Mouse (Mus musculus): ENCODE data around the gene Wdr47. TPM values are rescaled to one million over a fixed set of nuclear protein-coding genes. Genes with fewer than 3 reads are reported as not detected.
A peak's percentile ranks its signal among the peaks of the same experiment; 100 is the strongest.
"Not testable (repeated sequence)": the region's sequence is repeated elsewhere in the genome, so short reads cannot be mapped to it uniquely, and the experiment has no call there.

The Wdr47 gene
- polyA plus RNA-seq, 1 experiment from 2014 or later: 105 TPM

GRCm38 (mm10) chr3:108591530-108592522, 747 bp downstream of the Wdr47 start:
- Histone ChIP-seq H3K27ac (peak overlapping the region; percentile 95), H3K27me3 (ENCODE audit: control insufficient read depth, insufficient read depth, low read length) (no peaks in the 10 kb centered on the region), H3K4me3 (replicated peaks; ENCODE audit: low read length) (peak overlapping the region; percentile 87), H3K9me3 (ENCODE audit: control insufficient read depth, low read length) (no peaks in the 10 kb centered on the region), H3K4me2 (replicated peaks) (peak overlapping the region; percentile 76), H3K9ac (peak overlapping the region; percentile 92), H3K4me1 (replicated peaks; ENCODE audit: control insufficient read depth, insufficient read depth, low read length) (peaks cover 17% of the 10 kb centered on the region), H3K36me3 (replicated peaks; ENCODE audit: control insufficient read depth, insufficient read depth) (no peaks in the 10 kb centered on the region)
- peak; percentile 37 for DNase-seq (ENCODE audit: low spot score)
- peak; percentile 84 for ATAC-seq (ENCODE audit: low FRiP score)
- WGBS: under 1% methylated on average over 61 of the region's 61 CpGs

DNA sequence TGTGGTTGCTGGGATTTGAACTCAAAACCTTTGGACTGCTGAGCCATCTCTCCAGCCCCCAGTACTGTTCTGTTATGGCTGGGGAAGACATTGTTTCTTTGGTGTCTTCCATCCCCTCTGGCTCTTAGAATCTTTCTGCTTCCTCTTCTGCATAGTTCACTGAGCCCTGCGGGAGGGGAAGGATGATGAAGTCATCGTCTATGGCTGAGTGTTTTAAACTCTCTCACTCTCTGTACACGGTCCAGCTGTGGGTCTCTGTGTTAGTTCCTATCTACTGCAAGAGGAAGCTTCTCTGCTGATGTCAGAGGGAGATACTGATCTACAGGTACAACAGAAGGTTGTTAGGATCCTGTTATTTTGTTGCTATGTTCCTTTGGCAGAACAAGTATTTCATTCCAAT, 17.8 kb downstream of the Wdr47 start:
- Histone ChIP-seq H3K9me3 (ENCODE audit: control insufficient read depth, low read length) (no peaks in the 10 kb centered on the region), H3K4me2 (replicated peaks) (no peak overlapping the region), H3K27me3 (ENCODE audit: control insufficient read depth, insufficient read depth, low read length) (no peaks in the 10 kb centered on the region), H3K4me1 (replicated peaks; ENCODE audit: control insufficient read depth, insufficient read depth, low read length) (no peaks in the 10 kb centered on the region), H3K9ac (no peak overlapping the region), H3K27ac (no peak overlapping the region), H3K36me3 (replicated peaks; ENCODE audit: control insufficient read depth, insufficient read depth) (peaks cover 31% of the 10 kb centered on the region), H3K4me3 (replicated peaks; ENCODE audit: low read length) (no peak overlapping the region)
- ATAC-seq (ENCODE audit: low FRiP score): no peak
- 72% methylated on average over 3 of the region's 3 CpGs for whole genome bisulfite sequencing
- no peak for DNase-seq (ENCODE audit: low spot score)

GRCm38 (mm10) chr3:108634761-108635160, 43.7 kb downstream of the Wdr47 start:
- Histone ChIP-seq H3K4me2 (replicated peaks) (no peak overlapping the region), H3K36me3 (replicated peaks; ENCODE audit: control insufficient read depth, insufficient read depth) (peaks cover 80% of the 10 kb centered on the region), H3K27me3 (ENCODE audit: control insufficient read depth, insufficient read depth, low read length) (no peaks in the 10 kb centered on the region), H3K4me1 (replicated peaks; ENCODE audit: control insufficient read depth, insufficient read depth, low read length) (no peaks in the 10 kb centered on the region), H3K9ac (no peak overlapping the region), H3K27ac (no peak overlapping the region), H3K9me3 (ENCODE audit: control insufficient read depth, low read length) (no peaks in the 10 kb centered on the region), H3K4me3 (replicated peaks; ENCODE audit: low read length) (no peak overlapping the region)
- WGBS: 89% methylated on average over 5 of the region's 5 CpGs
- ATAC-seq (ENCODE audit: low FRiP score) (no peak), DNase-seq (ENCODE audit: low spot score) (no peak)

GRCm38 (mm10) chr3:108639412-108639811, 48.3 kb downstream of the Wdr47 start:
- Histone ChIP-seq H3K9ac (no peak overlapping the region), H3K4me3 (replicated peaks; ENCODE audit: low read length) (no peak overlapping the region), H3K4me2 (replicated peaks) (no peak overlapping the region), H3K27me3 (ENCODE audit: control insufficient read depth, insufficient read depth, low read length) (no peaks in the 10 kb centered on the region), H3K4me1 (replicated peaks; ENCODE audit: control insufficient read depth, insufficient read depth, low read length) (no peaks in the 10 kb centered on the region), H3K36me3 (replicated peaks; ENCODE audit: control insufficient read depth, insufficient read depth) (peaks cover 82% of the 10 kb centered on the region), H3K9me3 (ENCODE audit: control insufficient read depth, low read length) (no peaks in the 10 kb centered on the region), H3K27ac (no peak overlapping the region)
- no peak for DNase-seq (ENCODE audit: low spot score)
- no peak for ATAC-seq (ENCODE audit: low FRiP score)
- WGBS: 76% methylated on average over 4 of the region's 4 CpGs

DNA sequence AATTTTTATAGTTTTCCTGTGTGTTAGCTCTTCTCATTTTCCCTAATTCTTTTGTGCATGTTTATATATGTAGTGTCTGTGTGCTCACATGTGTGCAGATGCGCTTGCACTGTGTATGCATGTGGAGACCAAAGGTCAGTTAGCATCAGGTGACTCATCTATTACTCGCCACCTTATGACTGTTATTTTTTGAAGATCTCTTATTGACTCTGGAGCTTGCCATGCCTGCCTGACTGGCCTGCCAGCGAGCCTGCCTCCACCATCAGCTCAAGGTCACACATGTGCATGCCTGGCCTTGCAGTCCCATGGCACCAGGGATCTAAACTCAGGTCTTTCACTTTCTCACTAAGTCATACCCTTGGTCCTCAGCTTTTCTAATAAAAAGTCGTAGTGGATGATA, 49.9 kb downstream of the Wdr47 start:
- no peak overlapping the region for H3K4me2 ChIP-seq (replicated peaks)
- H3K9ac ChIP-seq: no peak overlapping the region
- no peak for DNase-seq (ENCODE audit: low spot score)
- no peaks in the 10 kb centered on the region for H3K9me3 ChIP-seq (ENCODE audit: control insufficient read depth, low read length)
- no peaks in the 10 kb centered on the region for H3K4me1 ChIP-seq (replicated peaks; ENCODE audit: control insufficient read depth, insufficient read depth, low read length)
- WGBS: 87% methylated on average over 4 of the region's 4 CpGs
- no peak overlapping the region for H3K27ac ChIP-seq
- H3K36me3 ChIP-seq (replicated peaks; ENCODE audit: control insufficient read depth, insufficient read depth): peaks cover 85% of the 10 kb centered on the region
- H3K27me3 ChIP-seq (ENCODE audit: control insufficient read depth, insufficient read depth, low read length): no peaks in the 10 kb centered on the region
- H3K4me3 ChIP-seq (replicated peaks; ENCODE audit: low read length): no peak overlapping the region
- no peak for ATAC-seq (ENCODE audit: low FRiP score)

- Histone ChIP-seq H3K4me2 (replicated peaks) (no peak overlapping the region), H3K4me3 (replicated peaks; ENCODE audit: low read length) (no peak overlapping the region), H3K4me1 (replicated peaks; ENCODE audit: control insufficient read depth, insufficient read depth, low read length) (no peaks in the 10 kb centered on the region), H3K27me3 (ENCODE audit: control insufficient read depth, insufficient read depth, low read length) (no peaks in the 10 kb centered on the region), H3K9me3 (ENCODE audit: control insufficient read depth, low read length) (no peaks in the 10 kb centered on the region), H3K27ac (no peak overlapping the region), H3K36me3 (replicated peaks; ENCODE audit: control insufficient read depth, insufficient read depth) (peaks cover 59% of the 10 kb centered on the region), H3K9ac (no peak overlapping the region)
- ATAC-seq (ENCODE audit: low FRiP score) (no peak), DNase-seq (ENCODE audit: low spot score) (no peak)
- 93% methylated on average over 3 of the region's 3 CpGs for WGBS
Measured at GRCm38 (mm10) chr3:108644856-108645255, 53.8 kb downstream of the Wdr47 start.

- no peaks in the 10 kb centered on the region for H3K27me3 ChIP-seq (ENCODE audit: control insufficient read depth, insufficient read depth, low read length)
- peaks cover 49% of the 10 kb centered on the region for H3K36me3 ChIP-seq (replicated peaks; ENCODE audit: control insufficient read depth, insufficient read depth)
- H3K9ac ChIP-seq: no peak overlapping the region
- H3K27ac ChIP-seq: no peak overlapping the region
- DNase-seq (ENCODE audit: low spot score): no peak
- no peak overlapping the region for H3K4me3 ChIP-seq (replicated peaks; ENCODE audit: low read length)
- no peak for ATAC-seq (ENCODE audit: low FRiP score)
- no peaks in the 10 kb centered on the region for H3K4me1 ChIP-seq (replicated peaks; ENCODE audit: control insufficient read depth, insufficient read depth, low read length)
- no peak overlapping the region for H3K4me2 ChIP-seq (replicated peaks)
- no peaks in the 10 kb centered on the region for H3K9me3 ChIP-seq (ENCODE audit: control insufficient read depth, low read length)
- 60% methylated on average over 7 of the region's 7 CpGs for WGBS
Measured at GRCm38 (mm10) chr3:108646036-108646435, 55.0 kb downstream of the Wdr47 start.

GRCm38 (mm10) chr3:108647681-108648080, 56.6 kb downstream of the Wdr47 start:
- not testable (repeated sequence) for ATAC-seq (ENCODE audit: low FRiP score); H3K27me3 ChIP-seq (ENCODE audit: control insufficient read depth, insufficient read depth, low read length); H3K27ac ChIP-seq; H3K4me3 ChIP-seq (replicated peaks; ENCODE audit: low read length); H3K4me1 ChIP-seq (replicated peaks; ENCODE audit: control insufficient read depth, insufficient read depth, low read length); DNase-seq (ENCODE audit: low spot score); H3K4me2 ChIP-seq (replicated peaks); H3K9me3 ChIP-seq (ENCODE audit: control insufficient read depth, low read length); H3K9ac ChIP-seq
- peaks cover 35% of the 10 kb centered on the region for H3K36me3 ChIP-seq (replicated peaks; ENCODE audit: control insufficient read depth, insufficient read depth)
- WGBS: 49% methylated on average over 5 of the region's 5 CpGs

DNA sequence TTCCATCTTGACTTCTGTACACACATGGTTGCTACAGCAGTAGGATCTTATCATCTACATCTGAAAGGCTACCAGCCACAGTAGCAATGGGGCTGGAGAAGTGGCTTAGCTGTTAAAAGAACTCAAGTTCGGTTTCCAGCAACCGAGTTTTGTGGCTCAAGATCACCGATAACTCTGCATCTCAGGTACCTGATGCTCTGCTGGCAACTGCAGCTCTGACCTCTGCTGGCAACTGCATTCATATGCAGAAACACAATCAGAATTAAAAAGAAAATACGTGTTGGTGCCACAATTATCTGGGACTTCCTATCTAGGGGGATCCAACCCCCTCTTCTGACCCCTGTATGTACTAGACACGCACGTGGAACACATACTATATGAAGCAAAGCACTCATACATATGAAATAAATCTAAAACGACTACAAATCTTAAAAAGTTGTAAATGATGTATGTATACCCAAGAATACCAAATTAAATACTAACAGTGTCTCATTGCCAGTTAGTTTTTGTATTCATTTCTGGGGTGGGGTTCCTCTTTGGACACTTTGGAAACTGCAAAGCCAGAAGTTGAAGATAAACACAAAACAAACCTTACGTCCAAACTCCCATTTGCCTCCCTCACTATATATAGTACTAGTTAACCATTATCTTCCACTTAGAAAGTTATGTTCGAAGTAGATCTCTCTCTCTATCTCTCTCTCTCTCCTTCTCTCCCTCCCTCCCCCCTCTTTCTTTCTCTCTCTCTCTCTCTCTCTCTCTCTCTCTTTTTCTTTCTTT, 62.0 kb downstream of the Wdr47 start:
- ATAC-seq (ENCODE audit: low FRiP score): no peak
- H3K27me3 ChIP-seq (ENCODE audit: control insufficient read depth, insufficient read depth, low read length): no peaks in the 10 kb centered on the region
- no peak for DNase-seq (ENCODE audit: low spot score)
- no peak overlapping the region for H3K4me3 ChIP-seq (replicated peaks; ENCODE audit: low read length)
- no peaks in the 10 kb centered on the region for H3K9me3 ChIP-seq (ENCODE audit: control insufficient read depth, low read length)
- H3K4me2 ChIP-seq (replicated peaks): peak overlapping the region; percentile 33; the same call in 1 of the 2 replicates
- peaks cover 12% of the 10 kb centered on the region for H3K4me1 ChIP-seq (replicated peaks; ENCODE audit: control insufficient read depth, insufficient read depth, low read length)
- H3K9ac ChIP-seq: no peak overlapping the region
- H3K27ac ChIP-seq: no peak overlapping the region
- 20% methylated on average over 9 of the region's 9 CpGs for WGBS
- H3K36me3 ChIP-seq (replicated peaks; ENCODE audit: control insufficient read depth, insufficient read depth): no peaks in the 10 kb centered on the region
